Mouse (Mus musculus) midbrain, embryonic 15.5 days (tissue): ENCODE data around the gene Npepl1. TPM values are rescaled to one million over a fixed set of nuclear protein-coding genes. Genes with fewer than 3 reads are reported as not detected.

Experiments
- ATAC-seq: fragments of 200-750 bp; cut with Nextera tagmentation; replicated peaks from 2 replicates; pipeline ENCODE4 v1.8.0; 2017; ENCODE audit warnings: moderate TSS enrichment
- H3K27ac ChIP-seq: fragments of 300-500 bp; sonication (generic); 2 replicates; pipeline ENCODE4 v1.5.1; 2015; ENCODE audit warnings: mild to moderate bottlenecking, inconsistent platforms
- H3K27me3 ChIP-seq: fragments of 300-500 bp; sonication (generic); replicated peaks from 2 replicates; pipeline ENCODE4 v1.6.1; 2015; ENCODE audit warnings: inconsistent platforms
- H3K36me3 ChIP-seq: fragments of 300-500 bp; sonication (generic); replicated peaks from 2 replicates; pipeline ENCODE4 v1.6.1; 2015; ENCODE audit warnings: inconsistent platforms
- H3K4me1 ChIP-seq: fragments of 300-500 bp; sonication (generic); 2 replicates; pipeline ENCODE4 v1.6.1; 2015; ENCODE audit warnings: inconsistent platforms
- H3K4me2 ChIP-seq: fragments of 300-500 bp; sonication (generic); 2 replicates; pipeline ENCODE4 v1.6.1; 2015; ENCODE audit warnings: inconsistent platforms, mild to moderate bottlenecking, moderate library complexity
- H3K4me3 ChIP-seq: fragments of 300-500 bp; sonication (generic); 2 replicates; pipeline ENCODE4 v1.5.1; 2015; ENCODE audit warnings: mild to moderate bottlenecking, inconsistent platforms
- H3K9ac ChIP-seq: fragments of 300-500 bp; sonication (generic); 2 replicates; pipeline ENCODE4 v1.6.1; 2015; ENCODE audit warnings: mild to moderate bottlenecking, inconsistent platforms
- H3K9me3 ChIP-seq: fragments of 300-500 bp; sonication (generic); 2 replicates; pipeline ENCODE4 v1.6.1; 2016; ENCODE audit warnings: inconsistent platforms
- WGBS: fragments of 180-500 bp; shearing (Covaris S2); methylation state at CpG from one replicate; pipeline ENCODE4 v1.1.7; 2015; ENCODE audit warnings: mixed read lengths; 5-methylcytosine and 5-hydroxymethylcytosine counted together
- polyA plus RNA-seq: library from polyadenylated mRNA; unstranded; fragments of >200 nt; fragmentation: Nextera tagmentation; extraction: Ambion mirVana; gene quantifications from 2 replicates; pipeline ENCODE4 v1.2.1, GENCODE M21; 2015

Npepl1 gene
- polyA plus RNA-seq, 1 experiment from 2014 or later = 17.4 TPM

- peak; percentile 79 for ATAC-seq
- H3K36me3 ChIP-seq = no peaks in the 10 kb centered on the region
- H3K27me3 ChIP-seq = no peaks in the 10 kb centered on the region
- peaks cover 47% of the 10 kb centered on the region for H3K4me1 ChIP-seq
- no peaks in the 10 kb centered on the region for H3K9me3 ChIP-seq
- peak overlapping the region; percentile 74 for H3K9ac ChIP-seq
- H3K4me3 ChIP-seq = peak overlapping the region; percentile 69
- H3K4me2 ChIP-seq = peak overlapping the region; percentile 83
- under 1% methylated on average over 22 of the region's 22 CpGs for WGBS
- peak overlapping the region; percentile 89 for H3K27ac ChIP-seq
Measured at GRCm38 (mm10) chr2:174076433-174076824, 33.7 kb upstream of the Npepl1 start.

DNA sequence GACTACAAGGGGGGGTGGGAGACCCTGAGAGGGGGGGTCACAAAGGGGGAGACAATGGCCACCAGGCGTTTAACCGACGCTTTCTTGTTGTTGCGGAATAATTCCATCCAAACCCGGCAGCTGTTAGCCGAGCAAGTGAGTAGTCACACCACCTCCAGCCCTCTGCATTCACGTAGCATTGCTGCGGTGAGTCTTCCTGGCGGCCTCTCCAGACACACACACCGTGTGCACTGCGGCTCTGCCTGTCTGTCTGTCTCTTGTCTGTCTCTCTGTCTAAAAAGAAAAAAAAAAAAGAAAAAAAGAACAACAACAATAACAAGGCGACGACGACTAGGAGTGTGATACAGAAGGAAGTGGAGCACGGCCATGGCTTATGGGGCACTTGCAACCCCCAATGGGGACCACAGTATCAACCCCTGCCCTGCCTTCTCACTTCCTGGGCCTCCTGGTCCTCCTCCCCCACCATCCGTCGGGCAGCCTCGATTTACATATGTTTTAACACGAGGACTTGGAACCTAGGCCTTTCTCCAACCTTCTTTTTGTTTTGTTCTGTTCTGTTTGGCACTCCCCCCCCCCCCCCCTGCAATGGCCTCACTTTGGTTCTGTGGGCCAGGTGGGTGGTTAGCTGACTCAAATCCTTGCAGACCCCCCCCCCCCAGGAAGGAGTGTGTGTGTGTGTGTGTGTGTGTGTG lies 33.0 kb upstream of the Npepl1 start:
- Histone ChIP-seq H3K4me1 (peaks cover 47% of the 10 kb centered on the region), H3K4me3 (peak overlapping the region; percentile 69), H3K4me2 (peak overlapping the region; percentile 83), H3K27me3 (no peaks in the 10 kb centered on the region), H3K9ac (peak overlapping the region; percentile 74), H3K9me3 (no peaks in the 10 kb centered on the region), H3K36me3 (no peaks in the 10 kb centered on the region), H3K27ac (peak overlapping the region; percentile 89)
- ATAC-seq = no peak
- WGBS = under 1% methylated on average over 19 of the region's 19 CpGs

GRCm38 (mm10) chr2:174077776-174078338 lies 32.3 kb upstream of the Npepl1 start:
- WGBS = 7% methylated on average over 11 of the region's 11 CpGs
- no peaks in the 10 kb centered on the region for H3K27me3 ChIP-seq
- H3K36me3 ChIP-seq = no peaks in the 10 kb centered on the region
- peak overlapping the region; percentile 89 for H3K27ac ChIP-seq
- H3K9ac ChIP-seq = peak overlapping the region; percentile 74
- ATAC-seq = no peak
- peak overlapping the region; percentile 69 for H3K4me3 ChIP-seq
- no peaks in the 10 kb centered on the region for H3K9me3 ChIP-seq
- H3K4me2 ChIP-seq = peak overlapping the region; percentile 83
- H3K4me1 ChIP-seq = peaks cover 49% of the 10 kb centered on the region

DNA sequence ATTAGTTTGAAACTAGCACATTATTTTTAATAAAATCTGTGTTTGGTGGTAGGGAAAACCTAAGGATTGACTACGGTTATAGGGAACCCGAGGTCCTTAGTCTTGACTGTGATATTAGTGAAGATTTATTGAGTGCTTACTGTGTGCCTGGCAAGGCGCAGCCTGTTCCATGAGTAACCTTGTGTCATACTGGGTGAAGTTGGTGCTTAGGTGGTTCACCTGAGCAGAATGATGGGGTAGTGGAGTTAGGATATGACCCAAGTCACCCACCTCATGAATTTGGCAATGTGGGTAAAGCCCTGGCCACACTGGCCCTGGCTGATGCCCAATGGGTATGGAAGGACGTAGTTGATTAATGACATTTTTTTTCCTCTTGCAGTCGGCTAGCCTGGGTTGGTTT lies 28.3 kb upstream of the Npepl1 start:
- H3K27me3 ChIP-seq = no peaks in the 10 kb centered on the region
- no peak overlapping the region for H3K4me3 ChIP-seq
- no peaks in the 10 kb centered on the region for H3K9me3 ChIP-seq
- no peak overlapping the region for H3K4me2 ChIP-seq
- ATAC-seq = no peak
- H3K27ac ChIP-seq = no peak overlapping the region
- no peak overlapping the region for H3K9ac ChIP-seq
- WGBS = 90% methylated on average over 5 of the region's 5 CpGs
- peaks cover 32% of the 10 kb centered on the region for H3K4me1 ChIP-seq
- H3K36me3 ChIP-seq = no peaks in the 10 kb centered on the region

DNA sequence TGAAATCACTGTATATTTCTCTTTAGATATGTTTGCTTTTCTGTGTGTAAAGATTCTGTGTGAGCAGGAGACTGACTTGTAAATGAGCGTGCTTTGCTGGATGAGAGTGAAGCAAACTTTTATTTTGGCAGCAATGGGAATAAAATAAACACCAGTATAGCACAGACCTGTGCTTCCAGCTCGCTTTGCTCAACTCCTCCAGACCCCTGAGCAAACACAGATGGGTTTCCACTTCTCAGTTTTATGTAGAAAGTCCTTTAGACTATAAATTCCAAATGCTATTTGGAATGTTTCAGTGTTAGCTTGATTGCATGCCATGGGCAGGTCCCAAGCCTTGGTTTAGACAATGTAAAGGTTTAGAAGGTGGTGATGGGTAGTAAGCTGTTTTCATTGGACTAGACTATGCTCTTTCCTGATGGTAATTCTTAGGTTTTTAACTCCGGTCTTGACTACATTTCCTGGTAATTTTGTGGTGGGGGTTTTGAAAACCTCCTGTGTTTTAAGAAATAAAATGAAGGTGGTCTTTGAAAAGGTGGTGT lies 27.7 kb upstream of the Npepl1 start:
- no peak for ATAC-seq
- Histone ChIP-seq H3K9me3 (no peaks in the 10 kb centered on the region), H3K27me3 (no peaks in the 10 kb centered on the region), H3K4me1 (peaks cover 26% of the 10 kb centered on the region), H3K9ac (no peak overlapping the region), H3K4me2 (no peak overlapping the region), H3K27ac (no peak overlapping the region), H3K36me3 (no peaks in the 10 kb centered on the region), H3K4me3 (no peak overlapping the region)
- WGBS = 85% methylated on average over 3 of the region's 3 CpGs

DNA sequence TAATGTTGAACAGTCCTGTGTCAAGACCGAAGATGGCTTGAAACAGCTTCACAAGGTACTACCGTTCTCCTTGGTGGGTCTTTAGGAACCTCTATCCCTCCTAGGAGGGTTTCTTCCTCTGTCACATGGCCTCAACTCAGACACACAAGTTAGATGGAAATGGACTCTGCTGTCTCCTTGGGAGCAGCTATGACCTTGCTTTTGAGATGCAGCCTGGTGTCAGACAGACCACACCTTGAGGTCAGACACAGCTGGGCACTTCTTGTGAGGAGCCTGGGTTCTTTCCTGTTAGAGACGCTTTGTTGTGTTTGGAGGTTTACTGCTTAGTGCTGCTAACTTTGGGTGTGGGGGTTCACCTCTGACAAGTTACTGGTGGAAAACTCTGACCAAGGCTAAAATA lies 15.1 kb upstream of the Npepl1 start:
- Histone ChIP-seq H3K27ac (no peak overlapping the region), H3K9ac (no peak overlapping the region), H3K4me1 (no peaks in the 10 kb centered on the region), H3K36me3 (no peaks in the 10 kb centered on the region; the same call in 1 of the 2 replicates), H3K4me3 (no peak overlapping the region), H3K9me3 (no peaks in the 10 kb centered on the region), H3K4me2 (no peak overlapping the region), H3K27me3 (no peaks in the 10 kb centered on the region)
- 95% methylated on average over 3 of the region's 3 CpGs for WGBS
- no peak for ATAC-seq

DNA sequence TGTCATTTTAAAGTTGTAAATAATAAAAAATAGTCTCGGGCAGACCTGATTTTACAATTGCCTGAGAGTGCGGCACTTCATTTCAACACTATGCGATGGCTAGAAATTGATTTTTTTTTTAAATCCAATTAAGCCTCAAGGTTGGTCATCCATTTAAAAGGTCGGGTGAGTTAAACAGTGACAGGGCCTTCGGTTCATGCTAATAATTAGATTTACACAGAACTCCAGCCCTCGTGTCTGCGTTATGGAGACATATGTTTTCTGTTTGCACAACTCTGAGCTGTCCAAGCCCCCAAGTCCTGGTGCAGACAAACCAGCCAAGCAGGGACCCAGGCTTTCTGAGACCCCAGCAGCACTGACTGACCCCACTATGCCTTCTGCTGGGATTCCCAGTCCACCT lies 7.8 kb upstream of the Npepl1 start:
- H3K9ac ChIP-seq = no peak overlapping the region
- H3K27me3 ChIP-seq = no peaks in the 10 kb centered on the region
- no peak overlapping the region for H3K4me2 ChIP-seq
- 69% methylated on average over 7 of the region's 7 CpGs for WGBS
- no peaks in the 10 kb centered on the region for H3K9me3 ChIP-seq
- H3K4me3 ChIP-seq = no peak overlapping the region
- H3K4me1 ChIP-seq = no peaks in the 10 kb centered on the region
- no peak overlapping the region for H3K27ac ChIP-seq
- no peak for ATAC-seq
- no peaks in the 10 kb centered on the region for H3K36me3 ChIP-seq

- H3K27me3 ChIP-seq = no peaks in the 10 kb centered on the region
- H3K36me3 ChIP-seq = no peaks in the 10 kb centered on the region
- ATAC-seq = no peak
- no peak overlapping the region for H3K4me2 ChIP-seq
- no peaks in the 10 kb centered on the region for H3K9me3 ChIP-seq
- no peak overlapping the region for H3K9ac ChIP-seq
- no peaks in the 10 kb centered on the region for H3K4me1 ChIP-seq
- 92% methylated on average over 4 of the region's 4 CpGs for WGBS
- no peak overlapping the region for H3K4me3 ChIP-seq
- no peak overlapping the region for H3K27ac ChIP-seq
Measured at GRCm38 (mm10) chr2:174103527-174103926, 6.6 kb upstream of the Npepl1 start.

DNA sequence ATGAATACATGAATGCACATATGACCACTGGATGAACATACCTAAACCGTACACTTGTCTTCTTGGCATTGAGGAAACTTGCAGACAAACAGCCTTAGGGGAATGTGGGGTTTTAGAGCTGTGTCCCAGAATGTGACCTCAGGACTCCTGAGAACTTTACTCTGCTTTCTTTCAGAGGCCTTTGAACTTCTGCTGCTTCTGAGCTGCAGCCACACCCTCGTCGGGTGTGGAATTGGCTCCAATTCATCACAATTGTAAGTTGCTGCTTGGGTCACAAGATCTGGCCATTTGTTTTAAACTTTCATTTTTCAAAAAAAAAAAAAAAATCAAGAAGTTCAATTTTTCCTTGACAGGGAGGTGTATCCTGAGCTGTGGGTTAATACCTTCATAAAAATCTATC lies 2.8 kb upstream of the Npepl1 start:
- Histone ChIP-seq H3K9me3 (no peaks in the 10 kb centered on the region), H3K9ac (no peak overlapping the region), H3K4me3 (no peak overlapping the region), H3K36me3 (no peaks in the 10 kb centered on the region), H3K27ac (no peak overlapping the region), H3K4me2 (no peak overlapping the region), H3K27me3 (no peaks in the 10 kb centered on the region), H3K4me1 (peaks cover 12% of the 10 kb centered on the region)
- 95% methylated on average over 3 of the region's 3 CpGs for WGBS
- ATAC-seq = no peak

DNA sequence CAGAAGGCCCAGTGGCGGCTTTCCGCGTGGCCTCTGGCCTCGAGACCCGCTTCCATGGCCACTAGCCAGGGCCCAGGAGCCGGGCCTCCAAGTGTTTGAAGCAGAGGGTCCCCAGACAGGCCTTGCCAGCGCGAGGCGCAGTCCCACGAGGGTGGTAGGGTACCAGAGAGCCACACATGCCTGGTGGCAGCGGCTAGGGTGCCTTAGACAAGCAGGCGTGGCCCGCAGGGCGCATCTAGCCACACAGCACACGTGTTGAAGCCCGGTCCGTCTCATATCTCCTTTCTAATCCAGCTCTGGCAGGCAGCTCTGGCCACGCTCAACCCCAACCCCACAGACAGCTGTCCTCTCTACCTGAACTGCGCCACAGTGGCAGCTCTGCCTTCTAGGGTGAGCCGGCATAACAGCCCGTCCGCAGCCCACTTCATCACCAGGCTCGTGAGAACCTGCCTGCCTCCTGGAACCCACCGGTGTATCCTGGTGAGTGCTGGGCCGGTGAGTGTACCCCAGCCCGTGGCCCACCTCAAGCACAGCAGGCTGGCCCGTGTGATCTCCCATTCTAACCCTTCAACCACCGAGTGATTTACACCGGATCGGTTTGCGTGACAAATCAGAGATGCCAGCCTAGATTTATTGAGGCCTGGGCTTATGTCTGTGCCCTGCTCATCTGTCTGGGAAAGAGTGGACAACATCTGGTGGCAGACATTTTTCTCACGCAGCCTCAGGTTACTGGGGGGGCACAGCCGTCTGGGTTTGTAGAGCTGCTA lies 817 bp downstream of the Npepl1 start:
- ATAC-seq = peak; percentile 55
- H3K9ac ChIP-seq = peak overlapping the region; percentile 45
- H3K27me3 ChIP-seq = no peaks in the 10 kb centered on the region
- H3K27ac ChIP-seq = peak overlapping the region; percentile 22
- peak overlapping the region; percentile 78 for H3K4me2 ChIP-seq
- no peaks in the 10 kb centered on the region for H3K36me3 ChIP-seq
- no peaks in the 10 kb centered on the region for H3K9me3 ChIP-seq
- WGBS = 57% methylated on average over 33 of the region's 33 CpGs
- H3K4me3 ChIP-seq = peak overlapping the region; percentile 44
- H3K4me1 ChIP-seq = peaks cover 12% of the 10 kb centered on the region

GRCm38 (mm10) chr2:174112931-174113330 lies 2.8 kb downstream of the Npepl1 start:
- WGBS = 87% methylated on average over 18 of the region's 18 CpGs
- ATAC-seq = no peak
- no peak overlapping the region for H3K27ac ChIP-seq

GRCm38 (mm10) chr2:174114148-174114864 lies 4.2 kb downstream of the Npepl1 start:
- WGBS = 88% methylated on average over 12 of the region's 12 CpGs
- peaks cover 12% of the 10 kb centered on the region for H3K4me1 ChIP-seq
- H3K4me3 ChIP-seq = no peak overlapping the region
- H3K9ac ChIP-seq = no peak overlapping the region
- no peaks in the 10 kb centered on the region for H3K9me3 ChIP-seq
- no peak overlapping the region for H3K27ac ChIP-seq
- H3K36me3 ChIP-seq = no peaks in the 10 kb centered on the region
- no peak for ATAC-seq
- H3K4me2 ChIP-seq = no peak overlapping the region
- H3K27me3 ChIP-seq = no peaks in the 10 kb centered on the region

More at GRCm38 (mm10) chr2:174112931-174113330, 2.8 kb downstream of the Npepl1 start:
- no peaks in the 10 kb centered on the region for H3K36me3 ChIP-seq
- no peak overlapping the region for H3K9ac ChIP-seq
- no peak overlapping the region for H3K4me3 ChIP-seq
- H3K9me3 ChIP-seq = no peaks in the 10 kb centered on the region
- H3K4me1 ChIP-seq = peaks cover 12% of the 10 kb centered on the region
- no peak overlapping the region for H3K4me2 ChIP-seq
- no peaks in the 10 kb centered on the region for H3K27me3 ChIP-seq
